ENCODE assay signal across 7 mouse cellular contexts in the genomic region with DNA sequence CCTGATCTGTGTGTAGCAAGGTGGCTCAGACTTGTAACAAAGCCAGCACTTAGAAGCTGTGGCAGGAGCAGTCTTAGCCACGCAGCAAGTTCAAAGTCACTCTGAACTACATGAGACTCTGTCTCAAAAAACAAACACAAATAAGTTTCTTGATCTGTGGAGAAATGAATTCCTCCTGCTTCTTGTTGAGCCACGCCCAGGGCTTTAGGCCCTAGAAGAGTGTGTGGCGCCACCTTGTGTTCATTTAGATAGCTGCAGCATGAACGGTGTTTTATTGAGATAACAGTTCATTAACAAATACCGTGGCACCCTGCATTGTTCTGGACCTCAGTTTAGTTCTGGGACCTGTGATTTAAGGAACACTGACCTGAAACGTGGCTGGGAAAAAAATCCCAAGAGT. TPM values are rescaled to one million over a fixed set of nuclear protein-coding genes. Genes with fewer than 3 reads are reported as not detected.
DNase-seq lines count a peak whose midpoint lies in the region; ATAC-seq and TF ChIP-seq lines count a peak whose summit lies in the region.

No protein-coding gene starts in this region.

- peaks cover 17% of the 10 kb centered on the region; the same call in 1 of the 2 replicates for H3K36me3 ChIP-seq in ES-E14 (ENCODE audit: control insufficient read depth, insufficient read depth, low read length, poor library complexity, severe bottlenecking)
- H3K36me3 ChIP-seq in embryonic facial prominence, embryonic 13.5 days: peaks cover 71% of the 10 kb centered on the region

- H3K9ac ChIP-seq in ES-E14 (ENCODE audit: insufficient read depth, low read depth, low read length, poor library complexity, severe bottlenecking): no peak overlapping the region
- H3K9ac ChIP-seq in embryonic facial prominence, embryonic 13.5 days: 0 out of 2 replicates have a peak overlapping the region, but pooled peaks have one; percentile 16

- no peaks in the 10 kb centered on the region for H3K9me3 ChIP-seq in ES-E14 (ENCODE audit: control insufficient read depth, insufficient read depth, low read depth, low read length)
- H3K9me3 ChIP-seq in embryonic facial prominence, embryonic 13.5 days: no peaks in the 10 kb centered on the region

- WGBS in embryonic facial prominence, embryonic 13.5 days: 5% methylated on average over 6 of the region's 6 CpGs

- peaks cover 0 to 15% of the 10 kb centered on the region in 2 experiments; a peak in 1 of 4 replicates for H3K4me1 ChIP-seq in ES-E14 (ENCODE audit: control insufficient read depth in 2 of 2, insufficient read depth in 2 of 2, low read length in 2 of 2, poor library complexity in 1 of 2)
- peaks cover 15% of the 10 kb centered on the region for H3K4me1 ChIP-seq in embryonic facial prominence, embryonic 13.5 days

- DNase-seq in ES-E14 (ENCODE audit: low read depth, low spot score): no peak
- peak; percentile 85 for DNase-seq in adrenal gland, postnatal 10 days
- DNase-seq in heart, postnatal 36 days: peak; percentile 84 to 87
- peak; percentile 74 to 82 for DNase-seq in layer of hippocampus, adult 2 months (ENCODE audit: low spot score in 2 of 2)
- peak; percentile 91 for DNase-seq in lung, postnatal 10 days
- DNase-seq in right cerebral cortex, adult 2 months (ENCODE audit: low spot score in 2 of 2): peak; percentile 86 to 88

- TF ChIP-seq CTCF in layer of hippocampus, adult 2 months (conservative IDR thresholded peaks at IDR 0.05): peak; percentile 98

- H3K27me3 ChIP-seq in embryonic facial prominence, embryonic 13.5 days: peaks cover 19% of the 10 kb centered on the region

- in situ Hi-C loops in ES-E14 (cut with MboI; ENCODE audit: low sequenced_read_pairs in 2 of 2, unreplicated experiment in 2 of 2): no loop called here

- intact Hi-C loops in heart, postnatal 36 days (cut with DNase I): loop anchor here (1.0 to 10.0 kb wide), 3 partner anchors 39 to 444 kb away; partner anchors contain the start of genes Atp8b5 and Rusc2

- H3K4me3 ChIP-seq in ES-E14 (ENCODE audit: insufficient read depth in 1 of 2, low read depth in 1 of 2, low read length in 2 of 2, poor library complexity in 1 of 2, severe bottlenecking in 1 of 2): no peak overlapping the region
- H3K4me3 ChIP-seq in embryonic facial prominence, embryonic 13.5 days: no peak overlapping the region
- H3K4me3 ChIP-seq in layer of hippocampus, adult 2 months: no peak overlapping the region

- no peak for ATAC-seq in embryonic facial prominence, embryonic 13.5 days (ENCODE audit: insufficient number of reproducible peaks, insufficient read depth, low FRiP score, low TSS enrichment, low read depth)

- H3K4me2 ChIP-seq in embryonic facial prominence, embryonic 13.5 days: no peak overlapping the region

- no peak overlapping the region for H3K27ac ChIP-seq in ES-E14 (ENCODE audit: insufficient read depth, low read depth, low read length, poor library complexity, severe bottlenecking)
- peak overlapping the region; percentile 64; the same call in 1 of the 2 replicates for H3K27ac ChIP-seq in embryonic facial prominence, embryonic 13.5 days
- peak overlapping the region; percentile 44; the same call in 1 of the 2 replicates for H3K27ac ChIP-seq in layer of hippocampus, adult 2 months

TF ChIP-seq in ES-E14, 5 proteins besides CTCF, POLR2A, EP300 and RAD21:
- no peak for TF ChIP-seq ZNF384 (IDR thresholded peaks at IDR 0.05; ENCODE audit: low read depth, low read length)
- no peak for TF ChIP-seq HCFC1 (IDR thresholded peaks at IDR 0.05; ENCODE audit: borderline replicate concordance, insufficient read depth, low read length)
- peak; percentile 85 for TF ChIP-seq ZC3H11A (IDR thresholded peaks at IDR 0.05; ENCODE audit: borderline replicate concordance, low read depth, low read length)

RNA-seq across cellular contexts. Expression of gene Fam166b, which starts 8.6 kb away (rescaled TPM):
- 0.27 and 0.37 TPM in 2 replicates for total RNA-seq in ES-E14 (2012; rRNA removed)
- under 1 TPM; 0.27 to 0.97 TPM for total RNA-seq in adrenal gland, postnatal 10 days (2021)
- 0.20 TPM in 1 of 2 replicates, not detected in the other for polyA plus RNA-seq in embryonic facial prominence, embryonic 13.5 days (2015; fragmentation: Nextera tagmentation; extraction: Ambion mirVana)
- not detected for total RNA-seq in heart, postnatal 36 days (2021)
- total RNA-seq in layer of hippocampus, adult 2 months (2021): 1 to 10 TPM in 1 of 2 experiments, under 1 TPM in 1; 0.98 to 1.9 TPM

RNA-seq across cellular contexts. Expression of gene Tesk1, which starts 21.4 kb away (rescaled TPM):
- 11.0 and 12.4 TPM in 2 replicates for total RNA-seq in ES-E14 (2012; rRNA removed)
- total RNA-seq in adrenal gland, postnatal 10 days (2021): 10 to 100 TPM; 55.3 to 58.2 TPM
- 7.0 and 8.8 TPM in 2 replicates for polyA plus RNA-seq in embryonic facial prominence, embryonic 13.5 days (2015; fragmentation: Nextera tagmentation; extraction: Ambion mirVana)
- 10 to 100 TPM; 32.8 to 33.4 TPM for total RNA-seq in heart, postnatal 36 days (2021)
- total RNA-seq in layer of hippocampus, adult 2 months (2021): 10 to 100 TPM; 79.9 to 86.0 TPM

RNA-seq across cellular contexts. Expression of gene Cd72, which starts 34.1 kb away (rescaled TPM):
- 0.40 and 0.58 TPM in 2 replicates for total RNA-seq in ES-E14 (2012; rRNA removed)
- total RNA-seq in adrenal gland, postnatal 10 days (2021): 1 to 10 TPM; 1.9 to 3.2 TPM
- 3.2 and 3.8 TPM in 2 replicates for polyA plus RNA-seq in embryonic facial prominence, embryonic 13.5 days (2015; fragmentation: Nextera tagmentation; extraction: Ambion mirVana)
- total RNA-seq in heart, postnatal 36 days (2021): 1 to 10 TPM in 1 of 2 experiments, under 1 TPM in 1; 0.89 to 1.6 TPM
- not detected for total RNA-seq in layer of hippocampus, adult 2 months (2021)

RNA-seq across cellular contexts. Expression of gene Rusc2, which starts 38.5 kb away (rescaled TPM):
- 12.1 and 19.0 TPM in 2 replicates for total RNA-seq in ES-E14 (2012; rRNA removed)
- 10 to 100 TPM; 29.9 to 32.1 TPM for total RNA-seq in adrenal gland, postnatal 10 days (2021)
- polyA plus RNA-seq in embryonic facial prominence, embryonic 13.5 days (2015; fragmentation: Nextera tagmentation; extraction: Ambion mirVana): 13.1 and 17.2 TPM in 2 replicates
- 10 to 100 TPM; 45.5 to 46.0 TPM for total RNA-seq in heart, postnatal 36 days (2021)
- 100 to 1,000 TPM; 117 to 120 TPM for total RNA-seq in layer of hippocampus, adult 2 months (2021)
